ENCODE assay signal across 9 mouse cellular contexts in genomic region chr16:78316849-78317248, GRCm38 (mm10). TPM values are rescaled to one million over a fixed set of nuclear protein-coding genes. Genes with fewer than 3 reads are reported as not detected.
DNase-seq lines count a peak whose midpoint lies in the region; ATAC-seq and TF ChIP-seq lines count a peak whose summit lies in the region.
"Had no signal": no experiment of that assay in that cellular context is flagged by ENCODE, and none has a peak within 500 bp of the region (broad histone marks: within the 10 kb centered on the region; RNA-seq: fewer than 3 reads in every experiment).

No protein-coding gene starts in this region.

- TF ChIP-seq CTCF in liver, embryonic 14.5 days (IDR thresholded peaks at IDR 0.05; ENCODE audit: low read depth): peak; percentile 62

- H3K27me3 ChIP-seq in liver, embryonic 14.5 days (ENCODE audit: control insufficient read depth, insufficient read depth, low read length): no peaks in the 10 kb centered on the region
- H3K27me3 ChIP-seq: heart, embryonic 13.5 days had no signal

- TF ChIP-seq EP300 in liver, embryonic 14.5 days (IDR thresholded peaks at IDR 0.05; ENCODE audit: low read depth): no peak

- DNase-seq in cerebellum, adult 11-12 months: no peak
- DNase-seq in urinary bladder, adult 18-20 months (ENCODE audit: low spot score in 2 of 2): peak; percentile 18 to 34
- DNase-seq in urinary bladder, postnatal 4 days (ENCODE audit: low spot score in 2 of 2): no peak
- DNase-seq in embryo, embryonic 11 days: peak; percentile 56
- peak; percentile 51 to 63 for DNase-seq in heart, postnatal 36 days
- DNase-seq in liver, embryonic 14.5 days (ENCODE audit: low read depth in 3 of 3, low spot score in 3 of 3): no peak
- peak; percentile 57 for DNase-seq in right cerebral cortex, adult 18-20 months

- no peaks in the 10 kb centered on the region for H3K9me3 ChIP-seq in liver, embryonic 14.5 days (ENCODE audit: control insufficient read depth, low read length)
- H3K9me3 ChIP-seq: heart, embryonic 13.5 days had no signal

- WGBS in liver, embryonic 14.5 days (ENCODE audit: insufficient replicate concordance): 67% methylated on average over 9 of the region's 9 CpGs

- H3K4me1 ChIP-seq in liver, embryonic 14.5 days (replicated peaks; ENCODE audit: control insufficient read depth in 2 of 2, insufficient read depth in 2 of 2, low read length in 1 of 2): 0 out of 4 replicates have a peak, but pooled peaks cover 0 to 4% of the 10 kb centered on the region in 2 experiments

- intact Hi-C loops in heart, postnatal 36 days (cut with DNase I): loop anchor here (1.0 kb wide), 1 partner anchor 118 kb away; no protein-coding TSS in a partner anchor

- H3K36me3 ChIP-seq in liver, embryonic 14.5 days (replicated peaks; ENCODE audit: control insufficient read depth, insufficient read depth, low read depth): no peaks in the 10 kb centered on the region

- peak; percentile 46; the same call in 1 of the 2 replicates for ATAC-seq in cerebellum, adult (ENCODE audit: insufficient number of reproducible peaks, low FRiP score, low TSS enrichment)
- ATAC-seq in liver, embryonic 14.5 days (ENCODE audit: insufficient read depth): no peak

- H3K4me3 ChIP-seq in liver, embryonic 14.5 days (ENCODE audit: insufficient read depth in 1 of 2, low read depth in 2 of 2, low read length in 2 of 2): no peak overlapping the region
- H3K4me3 ChIP-seq: heart, embryonic 13.5 days had no signal

- no peak overlapping the region for H3K27ac ChIP-seq in liver, embryonic 14.5 days

- H3K9ac ChIP-seq in liver, embryonic 14.5 days (replicated peaks): no peak overlapping the region

- no peak overlapping the region for H3K4me2 ChIP-seq in liver, embryonic 14.5 days (ENCODE audit: low read depth)

RNA-seq across cellular contexts. Expression of gene Cxadr, which starts 15.6 kb away (rescaled TPM):
- total RNA-seq in heart, postnatal 36 days (2021): 10 to 100 TPM; 50.3 to 50.7 TPM
- 6.0 and 7.7 TPM in 2 replicates for polyA plus RNA-seq in liver, embryonic 14.5 days (2012; rRNA removed)
- polyA plus RNA-seq in liver, embryonic 14.5 days (2014; fragmentation: Nextera tagmentation; extraction: Ambion mirVana): 11.7 and 12.4 TPM in 2 replicates

Comparison
In these comparisons a context has a peak if more than half of its experiments do, and no peak if none do; other contexts are left out.
1. DNase-seq: peak in urinary bladder, adult 18-20 months (2 of 2), embryo, embryonic 11 days (single experiment), heart, postnatal 36 days (2 of 2) and right cerebral cortex, adult 18-20 months (single experiment); none in cerebellum, adult 11-12 months (single experiment), urinary bladder, postnatal 4 days (0 of 2) and liver, embryonic 14.5 days (0 of 3).